Mouse (Mus musculus) hindbrain, postnatal 0 days (tissue): Measurements from ENCODE around the gene Thumpd2. TPM values are rescaled to one million over a fixed set of nuclear protein-coding genes. Genes with fewer than 3 reads are reported as not detected.

Experiments used
- ATAC-seq: fragments of 200-750 bp; cut with Nextera tagmentation; 2 replicates; pipeline ENCODE4 v1.8.0; 2017; ENCODE audit warnings: mild to moderate bottlenecking, moderate TSS enrichment, moderate library complexity
- DNase-seq: peaks from one replicate; pipeline ENCODE4 v3.0.0-alpha.2; 2015; ENCODE audit warnings: low spot score
- H3K27ac ChIP-seq: fragments of 300-500 bp; sonication (generic); 2 replicates; pipeline ENCODE4 v1.5.1; 2014; ENCODE audit warnings: mild to moderate bottlenecking
- H3K27me3 ChIP-seq: fragments of 300-500 bp; sonication (generic); 2 replicates; pipeline ENCODE4 v1.6.1; 2014; ENCODE audit warnings: low read length, mixed read lengths; ENCODE audit not compliant: insufficient read depth
- H3K36me3 ChIP-seq: fragments of 300-500 bp; sonication (generic); 2 replicates; pipeline ENCODE4 v1.6.1; 2014; ENCODE audit warnings: low read length, mixed read lengths; ENCODE audit not compliant: insufficient read depth
- H3K4me1 ChIP-seq: fragments of 300-500 bp; sonication (generic); 2 replicates; pipeline ENCODE4 v1.6.1; 2014; ENCODE audit warnings: antibody characterized with exemption, low read length, mixed read lengths; ENCODE audit not compliant: insufficient read depth
- H3K4me2 ChIP-seq: fragments of 300-500 bp; sonication (generic); 2 replicates; pipeline ENCODE4 v1.6.1; 2014; ENCODE audit warnings: low read depth, mild to moderate bottlenecking, low read length, moderate library complexity, mixed read lengths
- H3K4me3 ChIP-seq: fragments of 300-500 bp; sonication (generic); 2 replicates; pipeline ENCODE4 v1.5.1; 2014; ENCODE audit warnings: low read length
- H3K9ac ChIP-seq: fragments of 300-500 bp; sonication (generic); replicated peaks from 2 replicates; pipeline ENCODE4 v1.6.1; 2014; ENCODE audit warnings: mild to moderate bottlenecking, low read length, moderate library complexity, mixed read lengths
- H3K9me3 ChIP-seq: fragments of 300-500 bp; sonication (generic); 2 replicates; pipeline ENCODE4 v1.6.1; 2016; ENCODE audit warnings: low read length, mixed read lengths
- CTCF ChIP-seq: IDR thresholded peaks from 2 replicates; pipeline ENCODE4 v1.5.1; 2016; ENCODE audit warnings: antibody characterized with exemption, control low read depth, low read depth
- WGBS: fragments of 180-500 bp; shearing (Covaris S2); extraction: QIAGEN DNeasy Blood & Tissue Kit; methylation state at CpG from one replicate; pipeline ENCODE4 v1.1.7; 2014; 5-methylcytosine and 5-hydroxymethylcytosine counted together
- polyA plus RNA-seq: library from polyadenylated mRNA; unstranded; fragments of >200 nt; fragmentation: Nextera tagmentation; extraction: Ambion mirVana; gene quantifications from 2 replicates; pipeline ENCODE4 v1.2.1, GENCODE M21; 2015
- total RNA-seq: library from RNA; depleted of rRNA; stranded (reverse); fragments of >200 nt; gene quantifications from 2 replicates; pipeline ENCODE4 v1.2.3, GENCODE M21; 2014

Gene Thumpd2
- total and polyA plus RNA-seq, 2 experiments from 2014 or later: 1.8 to 6.0 TPM

GRCm38 (mm10) chr17:81002130-81002529 is 62.8 kb downstream of the Thumpd2 start:
- Histone ChIP-seq H3K27ac (no peak overlapping the region), H3K36me3 (no peaks in the 10 kb centered on the region), H3K9ac (no peak overlapping the region), H3K4me1 (no peaks in the 10 kb centered on the region), H3K9me3 (no peaks in the 10 kb centered on the region), H3K4me2 (no peak overlapping the region), H3K4me3 (no peak overlapping the region), H3K27me3 (no peaks in the 10 kb centered on the region)
- ATAC-seq: no peak
- TF ChIP-seq CTCF: no peak
- DNase-seq: no peak
- 90% methylated on average over 5 of the region's 5 CpGs for WGBS

GRCm38 (mm10) chr17:81001647-81002046 is 63.2 kb downstream of the Thumpd2 start:
- H3K27ac ChIP-seq: no peak overlapping the region
- no peak overlapping the region for H3K4me2 ChIP-seq
- DNase-seq: no peak
- H3K27me3 ChIP-seq: no peaks in the 10 kb centered on the region
- H3K9me3 ChIP-seq: no peaks in the 10 kb centered on the region
- no peaks in the 10 kb centered on the region for H3K36me3 ChIP-seq
- TF ChIP-seq CTCF: no peak
- H3K9ac ChIP-seq: no peak overlapping the region
- ATAC-seq: no peak
- no peak overlapping the region for H3K4me3 ChIP-seq
- 62% methylated on average over 4 of the region's 4 CpGs for WGBS
- H3K4me1 ChIP-seq: no peaks in the 10 kb centered on the region

DNA sequence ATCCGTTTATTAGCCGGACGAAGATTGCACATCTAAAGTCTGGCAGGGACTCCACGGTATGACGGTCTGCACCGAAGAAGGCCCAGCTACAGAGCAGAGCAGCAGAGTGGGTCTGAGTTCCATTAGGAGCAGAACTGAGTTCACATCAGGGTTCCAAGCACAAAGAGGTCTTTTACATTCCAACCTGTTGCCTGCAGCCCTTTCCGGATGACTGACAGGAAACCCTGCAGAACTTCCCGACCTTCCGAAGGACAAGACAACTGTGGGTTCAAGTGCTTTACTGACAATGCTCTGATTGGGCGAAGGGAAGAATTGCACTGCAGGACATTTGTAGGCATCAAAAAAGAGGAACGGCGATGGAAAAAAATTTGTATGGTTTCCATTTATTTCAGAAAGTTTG is 63.9 kb downstream of the Thumpd2 start:
- Histone ChIP-seq H3K4me2 (no peak overlapping the region), H3K27me3 (no peaks in the 10 kb centered on the region), H3K9ac (no peak overlapping the region), H3K4me3 (no peak overlapping the region), H3K36me3 (no peaks in the 10 kb centered on the region), H3K27ac (no peak overlapping the region), H3K4me1 (no peaks in the 10 kb centered on the region), H3K9me3 (no peaks in the 10 kb centered on the region)
- ATAC-seq (no peak), DNase-seq (no peak)
- TF ChIP-seq CTCF: no peak
- WGBS: 41% methylated on average over 12 of the region's 12 CpGs

DNA sequence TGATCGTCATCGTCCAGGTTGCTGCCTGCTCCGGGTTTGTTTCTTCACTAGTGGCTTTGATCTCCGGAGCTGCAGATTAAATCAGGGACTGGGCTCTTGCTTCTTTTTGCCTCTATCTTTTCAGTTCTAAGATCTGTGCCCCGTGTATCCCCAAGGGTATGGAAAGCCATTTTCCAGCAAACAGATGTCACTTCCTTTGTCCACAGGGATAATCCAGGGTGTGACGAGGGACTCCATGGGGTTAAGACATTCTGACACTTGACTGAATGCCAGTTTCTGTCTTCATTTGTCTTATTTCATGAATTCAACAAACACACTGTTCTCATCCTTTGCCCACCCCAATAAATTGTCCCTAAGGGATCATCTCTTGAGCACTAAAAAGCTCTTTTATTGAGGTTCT is 65.9 kb downstream of the Thumpd2 start:
- no peak overlapping the region for H3K9ac ChIP-seq
- H3K4me2 ChIP-seq: no peak overlapping the region
- no peak overlapping the region for H3K4me3 ChIP-seq
- no peaks in the 10 kb centered on the region for H3K36me3 ChIP-seq
- TF ChIP-seq CTCF: no peak
- DNase-seq (no peak), ATAC-seq (no peak)
- H3K9me3 ChIP-seq: no peaks in the 10 kb centered on the region
- no peak overlapping the region for H3K27ac ChIP-seq
- H3K27me3 ChIP-seq: no peaks in the 10 kb centered on the region
- no peaks in the 10 kb centered on the region for H3K4me1 ChIP-seq
- WGBS: 34% methylated on average over 6 of the region's 6 CpGs

- 59% methylated on average over 2 of the region's 2 CpGs for WGBS
Measured at GRCm38 (mm10) chr17:80997226-80997625, 67.7 kb downstream of the Thumpd2 start.

GRCm38 (mm10) chr17:80991535-80992127 is 73.3 kb downstream of the Thumpd2 start:
- no peak for DNase-seq
- WGBS: 60% methylated on average over 8 of the region's 8 CpGs
- peak; percentile 43; the same call in 1 of the 2 replicates for ATAC-seq

More at GRCm38 (mm10) chr17:80997226-80997625, 67.7 kb downstream of the Thumpd2 start:
- no peak overlapping the region for H3K4me2 ChIP-seq
- no peaks in the 10 kb centered on the region for H3K27me3 ChIP-seq
- DNase-seq (no peak), ATAC-seq (no peak)
- no peaks in the 10 kb centered on the region for H3K9me3 ChIP-seq
- H3K36me3 ChIP-seq: no peaks in the 10 kb centered on the region
- no peak overlapping the region for H3K27ac ChIP-seq
- TF ChIP-seq CTCF: no peak
- no peak overlapping the region for H3K4me3 ChIP-seq
- H3K9ac ChIP-seq: no peak overlapping the region
- no peaks in the 10 kb centered on the region for H3K4me1 ChIP-seq

GRCm38 (mm10) chr17:80982976-80983375 is 81.9 kb downstream of the Thumpd2 start:
- 80% methylated on average over 10 of the region's 10 CpGs for WGBS
- Histone ChIP-seq H3K9me3 (no peaks in the 10 kb centered on the region), H3K9ac (no peak overlapping the region), H3K27me3 (no peaks in the 10 kb centered on the region), H3K4me1 (no peaks in the 10 kb centered on the region), H3K4me2 (no peak overlapping the region), H3K4me3 (no peak overlapping the region), H3K36me3 (no peaks in the 10 kb centered on the region), H3K27ac (peak overlapping the region; percentile 78; the same call in 1 of the 2 replicates)
- no peak for ATAC-seq
- no peak for DNase-seq
- no peak for TF ChIP-seq CTCF

More at GRCm38 (mm10) chr17:80991535-80992127, 73.3 kb downstream of the Thumpd2 start:
- Histone ChIP-seq H3K4me2 (no peak overlapping the region), H3K9me3 (no peaks in the 10 kb centered on the region), H3K36me3 (no peaks in the 10 kb centered on the region), H3K4me3 (no peak overlapping the region), H3K4me1 (no peaks in the 10 kb centered on the region), H3K9ac (no peak overlapping the region), H3K27ac (no peak overlapping the region), H3K27me3 (no peaks in the 10 kb centered on the region)
- no peak for TF ChIP-seq CTCF
